In genomic region chr7:98469089-98469488, GRCm38 (mm10) we compare ENCODE assay signal across 21 mouse cellular contexts. TPM values are rescaled to one million over a fixed set of nuclear protein-coding genes. Genes with fewer than 3 reads are reported as not detected.
DNase-seq lines count a peak whose midpoint lies in the region; ATAC-seq and TF ChIP-seq lines count a peak whose summit lies in the region.
"Had no signal": no experiment of that assay in that cellular context is flagged by ENCODE, and none has a peak within 500 bp of the region (broad histone marks: within the 10 kb centered on the region; RNA-seq: fewer than 3 reads in every experiment).

No protein-coding gene starts in this region.

- no peaks in the 10 kb centered on the region for H3K4me1 ChIP-seq in lung, postnatal 0 days (ENCODE audit: insufficient read depth, low read depth, low read length)
- peaks cover 18% of the 10 kb centered on the region for H3K4me1 ChIP-seq in embryonic facial prominence, embryonic 12.5 days
- peaks cover 18% of the 10 kb centered on the region for H3K4me1 ChIP-seq in limb, embryonic 15.5 days
- H3K4me1 ChIP-seq: liver, embryonic 12.5 days; neural tube, embryonic 13.5 days had no signal

- no peaks in the 10 kb centered on the region for H3K9me3 ChIP-seq in lung, postnatal 0 days (ENCODE audit: low read length)
- H3K9me3 ChIP-seq in embryonic facial prominence, embryonic 12.5 days = no peaks in the 10 kb centered on the region
- H3K9me3 ChIP-seq in limb, embryonic 15.5 days = no peaks in the 10 kb centered on the region
- H3K9me3 ChIP-seq: heart, embryonic 12.5 days; hindbrain, embryonic 12.5 days; liver, embryonic 12.5 days; neural tube, embryonic 13.5 days had no signal

- H3K4me2 ChIP-seq in lung, postnatal 0 days (replicated peaks; ENCODE audit: low read depth, low read length) = no peak overlapping the region
- no peak overlapping the region for H3K4me2 ChIP-seq in embryonic facial prominence, embryonic 12.5 days (replicated peaks)
- no peak overlapping the region for H3K4me2 ChIP-seq in limb, embryonic 15.5 days
- H3K4me2 ChIP-seq: heart, embryonic 12.5 days; hindbrain, embryonic 12.5 days; liver, embryonic 12.5 days; neural tube, embryonic 13.5 days had no signal

- 62% methylated on average over 3 of the region's 3 CpGs for WGBS in lung, postnatal 0 days
- WGBS in embryonic facial prominence, embryonic 12.5 days = 34% methylated on average over 3 of the region's 3 CpGs
- 32% methylated on average over 3 of the region's 3 CpGs for WGBS in limb, embryonic 15.5 days

- no peaks in the 10 kb centered on the region for H3K27me3 ChIP-seq in lung, postnatal 0 days (replicated peaks; ENCODE audit: insufficient read depth, low read length)
- no peaks in the 10 kb centered on the region for H3K27me3 ChIP-seq in embryonic facial prominence, embryonic 12.5 days
- no peaks in the 10 kb centered on the region for H3K27me3 ChIP-seq in limb, embryonic 15.5 days
- H3K27me3 ChIP-seq: heart, embryonic 12.5 days; hindbrain, embryonic 12.5 days; liver, embryonic 12.5 days; neural tube, embryonic 13.5 days had no signal

- peak; percentile 17; the same call in 1 of the 2 replicates for ATAC-seq in lung, postnatal 0 days
- ATAC-seq in embryonic facial prominence, embryonic 12.5 days (ENCODE audit: insufficient number of reproducible peaks, insufficient read depth, low FRiP score, low TSS enrichment) = peak; percentile 30; the same call in 1 of the 2 replicates
- ATAC-seq in limb, embryonic 15.5 days (ENCODE audit: insufficient number of reproducible peaks, low FRiP score, low TSS enrichment, low read depth) = peak; percentile 60; the same call in 1 of the 2 replicates
- ATAC-seq: liver, embryonic 12.5 days had no signal

- no peak for TF ChIP-seq CTCF in lung, postnatal 0 days (IDR thresholded peaks at IDR 0.05)
- no peak for TF ChIP-seq CTCF in layer of hippocampus, adult 2 months (conservative IDR thresholded peaks at IDR 0.05)

- H3K4me3 ChIP-seq in lung, postnatal 0 days (ENCODE audit: low read depth, low read length) = no peak overlapping the region
- H3K4me3 ChIP-seq in embryonic facial prominence, embryonic 12.5 days = no peak overlapping the region
- H3K4me3 ChIP-seq in limb, embryonic 15.5 days = no peak overlapping the region
- no peak overlapping the region for H3K4me3 ChIP-seq in layer of hippocampus, adult 2 months
- H3K4me3 ChIP-seq: heart, embryonic 12.5 days; hindbrain, embryonic 12.5 days; left cerebral cortex, adult 2 months; liver, embryonic 12.5 days; neural tube, embryonic 13.5 days had no signal

- no peak for DNase-seq in lung, postnatal 0 days (ENCODE audit: low spot score)
- no peak for DNase-seq in lung, postnatal 25 days (ENCODE audit: low spot score)
- no peak for DNase-seq in kidney, adult 8-10 months
- DNase-seq in cerebellum, postnatal 14 days = no peak
- no peak for DNase-seq in layer of hippocampus, adult 2 months (ENCODE audit: low spot score in 2 of 2)
- no peak for DNase-seq in heart, postnatal 25 days (ENCODE audit: low spot score)
- DNase-seq: cerebellum, adult 2 months; gastrocnemius, postnatal 14 days; kidney, adult 2 months; lung, postnatal 36 days had no signal

- no peak overlapping the region for H3K9ac ChIP-seq in lung, postnatal 0 days (replicated peaks; ENCODE audit: low read depth)
- no peak overlapping the region for H3K9ac ChIP-seq in embryonic facial prominence, embryonic 12.5 days
- no peak overlapping the region for H3K9ac ChIP-seq in limb, embryonic 15.5 days
- H3K9ac ChIP-seq: heart, embryonic 12.5 days; hindbrain, embryonic 12.5 days; liver, embryonic 12.5 days; neural tube, embryonic 13.5 days had no signal

- no peaks in the 10 kb centered on the region for H3K36me3 ChIP-seq in lung, postnatal 0 days (ENCODE audit: insufficient read depth, low read length)
- no peaks in the 10 kb centered on the region for H3K36me3 ChIP-seq in embryonic facial prominence, embryonic 12.5 days
- H3K36me3 ChIP-seq in limb, embryonic 15.5 days = no peaks in the 10 kb centered on the region
- H3K36me3 ChIP-seq: heart, embryonic 12.5 days; hindbrain, embryonic 12.5 days; liver, embryonic 12.5 days; neural tube, embryonic 13.5 days had no signal

- H3K27ac ChIP-seq in lung, postnatal 0 days (ENCODE audit: low read length) = no peak overlapping the region
- H3K27ac ChIP-seq in embryonic facial prominence, embryonic 12.5 days = peak overlapping the region; percentile 79
- peak overlapping the region; percentile 61 for H3K27ac ChIP-seq in limb, embryonic 15.5 days
- H3K27ac ChIP-seq in layer of hippocampus, adult 2 months = no peak overlapping the region
- H3K27ac ChIP-seq: hindbrain, embryonic 12.5 days; left cerebral cortex, adult 2 months; liver, embryonic 12.5 days; neural tube, embryonic 13.5 days had no signal

- TF ChIP-seq EP300 in lung, postnatal 0 days (IDR thresholded peaks at IDR 0.05) = no peak

- intact Hi-C loops in heart, postnatal 25 days (cut with DNase I) = no loop called here

RNA-seq across cellular contexts. Expression of gene Lrrc32, which starts 20.0 kb away (rescaled TPM):
- polyA plus RNA-seq in lung, postnatal 0 days (2015; fragmentation: Nextera tagmentation; extraction: Ambion mirVana) = 5.7 and 6.4 TPM in 2 replicates
- polyA plus RNA-seq in embryonic facial prominence, embryonic 12.5 days (2016; fragmentation: Nextera tagmentation; extraction: Ambion mirVana) = 3.9 and 4.6 TPM in 2 replicates
- polyA plus RNA-seq in limb, embryonic 15.5 days (2015; fragmentation: Nextera tagmentation; extraction: Ambion mirVana) = 8.4 and 8.8 TPM in 2 replicates
- 1 to 10 TPM; 1.7 to 2.2 TPM for total RNA-seq in layer of hippocampus, adult 2 months (2021)
- total RNA-seq in heart, postnatal 25 days (2021) = 10 to 100 TPM; 10.7 to 11.4 TPM

RNA-seq across cellular contexts. Expression of gene Gucy2d, which starts 28.9 kb away (rescaled TPM):
- polyA plus RNA-seq in lung, postnatal 0 days (2015; fragmentation: Nextera tagmentation; extraction: Ambion mirVana) = not detected in 2 replicates
- polyA plus RNA-seq in embryonic facial prominence, embryonic 12.5 days (2016; fragmentation: Nextera tagmentation; extraction: Ambion mirVana) = 0.04 TPM in 1 of 2 replicates, not detected in the other
- not detected in 2 replicates for polyA plus RNA-seq in limb, embryonic 15.5 days (2015; fragmentation: Nextera tagmentation; extraction: Ambion mirVana)
- not detected for total RNA-seq in layer of hippocampus, adult 2 months (2021)
- total RNA-seq in heart, postnatal 25 days (2021) = under 1 TPM in 1 of 2 experiments, not detected in 1; 0.08 TPM
- total RNA-seq: layer of hippocampus, adult 18-20 months; left cerebral cortex, adult 2 months had no signal
- polyA plus RNA-seq: heart, embryonic 12.5 days; kidney, adult 2 months; liver, embryonic 12.5 days; midbrain, postnatal 0 days; neural tube, embryonic 13.5 days; small intestine, adult 2 months; stomach, embryonic 14.5 days had no signal

Comparison
In these comparisons a context has a peak if more than half of its experiments do, and no peak if none do; other contexts are left out.
1. H3K27ac ChIP-seq: peak in embryonic facial prominence, embryonic 12.5 days (single experiment) and limb, embryonic 15.5 days (single experiment); none in lung, postnatal 0 days (single experiment) and layer of hippocampus, adult 2 months (single experiment).
2. Peak in every context shown above with its lines, with median percentiles within 50 percentile points of each other: ATAC-seq.